Mouse (Mus musculus): Measurements from ENCODE around the gene Reg4. TPM values are rescaled to one million over a fixed set of nuclear protein-coding genes. Genes with fewer than 3 reads are reported as not detected.

The Reg4 gene
- polyA plus RNA-seq (2015; fragmentation: Nextera tagmentation; extraction: Ambion mirVana), result not detected in 2 replicates

DNA sequence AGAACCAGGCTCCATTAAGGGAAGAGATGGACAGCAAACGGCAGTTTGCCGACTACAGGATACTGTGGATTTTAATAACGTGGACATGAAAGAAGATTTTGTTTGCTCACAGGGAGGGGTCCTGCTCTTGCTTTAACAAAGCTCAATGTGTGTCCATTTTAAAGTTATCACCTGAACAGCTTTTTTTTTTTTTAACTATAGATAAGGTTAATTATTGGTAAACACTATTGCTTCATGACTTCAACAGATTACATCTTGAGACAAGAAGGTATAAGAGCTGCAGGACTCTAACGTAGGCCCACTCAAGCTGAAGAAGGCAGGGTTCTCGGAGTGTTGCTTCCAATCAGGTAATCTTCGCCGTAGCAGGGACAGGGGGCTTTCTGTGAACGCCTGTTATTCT lies at the start of gene Reg4:
TSS of gene Reg4 (plus strand) at position 301 of the 400 bp plus-strand sequence.
- no peak within 1 kb of the TSS for H3K9ac ChIP-seq (replicated peaks)
- H3K4me1 ChIP-seq, result peaks cover 3% of the 10 kb centered on the region; the same call in 1 of the 2 replicates
- 91% methylated on average over 8 of the region's 8 CpGs for WGBS
- no peak for ATAC-seq (replicated peaks)
- no peaks in the 10 kb centered on the region for H3K36me3 ChIP-seq
- no peaks in the 10 kb centered on the region for H3K9me3 ChIP-seq
- no peak within 1 kb of the TSS for H3K4me3 ChIP-seq
- H3K27me3 ChIP-seq, result no peaks in the 10 kb centered on the region
- H3K4me2 ChIP-seq (replicated peaks), result no peak within 1 kb of the TSS
- no peak within 1 kb of the TSS for H3K27ac ChIP-seq (replicated peaks)

- Histone ChIP-seq H3K9ac (replicated peaks) (no peak overlapping the region), H3K4me2 (replicated peaks) (no peak overlapping the region), H3K4me3 (no peak overlapping the region), H3K36me3 (no peaks in the 10 kb centered on the region), H3K27me3 (no peaks in the 10 kb centered on the region), H3K27ac (replicated peaks) (0 out of 2 replicates have a peak overlapping the region, but pooled peaks have one; percentile 31), H3K4me1 (no peaks in the 10 kb centered on the region), H3K9me3 (no peaks in the 10 kb centered on the region)
- 60% methylated on average over 4 of the region's 4 CpGs for WGBS
- no peak for ATAC-seq (replicated peaks)
Measured at GRCm38 (mm10) chr3:98178340-98178739, 43.6 kb upstream of the Reg4 start.

DNA sequence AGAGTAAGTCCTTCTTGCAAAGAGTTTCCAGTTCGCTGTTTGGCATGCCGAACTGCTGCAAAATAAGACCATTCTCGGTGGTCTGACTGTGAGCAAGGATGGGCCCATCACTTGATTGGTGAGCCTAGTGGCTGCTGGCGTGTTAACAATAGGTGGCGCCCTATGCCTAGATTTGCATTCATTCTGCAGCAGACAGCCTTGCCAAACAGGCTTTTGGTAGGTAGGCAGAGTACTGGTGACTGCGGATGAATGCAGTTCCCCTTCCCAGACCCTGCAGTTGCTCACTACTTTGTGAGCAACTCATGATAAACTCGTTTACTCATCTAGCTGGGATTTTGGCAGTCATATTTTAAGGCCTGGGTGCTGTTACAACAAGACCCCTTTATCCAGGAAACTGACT lies 41.2 kb upstream of the Reg4 start:
- ATAC-seq (replicated peaks), result peak; percentile 66; the same call in 1 of the 2 replicates
- WGBS, result 23% methylated on average over 7 of the region's 7 CpGs
- 0 out of 2 replicates have a peak, but pooled peaks cover 8% of the 10 kb centered on the region for H3K4me1 ChIP-seq
- no peaks in the 10 kb centered on the region for H3K27me3 ChIP-seq
- no peaks in the 10 kb centered on the region for H3K36me3 ChIP-seq
- H3K27ac ChIP-seq (replicated peaks), result no peak overlapping the region
- H3K9me3 ChIP-seq, result no peaks in the 10 kb centered on the region
- no peak overlapping the region for H3K9ac ChIP-seq (replicated peaks)
- H3K4me3 ChIP-seq, result no peak overlapping the region
- H3K4me2 ChIP-seq (replicated peaks), result no peak overlapping the region

GRCm38 (mm10) chr3:98185163-98185714 lies 36.7 kb upstream of the Reg4 start:
- H3K4me3 ChIP-seq, result no peak overlapping the region
- H3K4me1 ChIP-seq, result 0 out of 2 replicates have a peak, but pooled peaks cover 8% of the 10 kb centered on the region
- H3K9me3 ChIP-seq, result no peaks in the 10 kb centered on the region
- H3K9ac ChIP-seq (replicated peaks), result no peak overlapping the region
- 43% methylated on average over 10 of the region's 10 CpGs for WGBS
- H3K36me3 ChIP-seq, result no peaks in the 10 kb centered on the region
- no peaks in the 10 kb centered on the region for H3K27me3 ChIP-seq
- no peak for ATAC-seq (replicated peaks)
- no peak overlapping the region for H3K4me2 ChIP-seq (replicated peaks)
- no peak overlapping the region for H3K27ac ChIP-seq (replicated peaks)

GRCm38 (mm10) chr3:98187777-98188176 lies 34.2 kb upstream of the Reg4 start:
- H3K4me2 ChIP-seq (replicated peaks), result no peak overlapping the region
- ATAC-seq (replicated peaks), result no peak
- WGBS, result 96% methylated on average over 3 of the region's 3 CpGs
- H3K9ac ChIP-seq (replicated peaks), result no peak overlapping the region
- H3K9me3 ChIP-seq, result no peaks in the 10 kb centered on the region
- no peak overlapping the region for H3K27ac ChIP-seq (replicated peaks)
- H3K36me3 ChIP-seq, result no peaks in the 10 kb centered on the region
- H3K4me1 ChIP-seq, result 0 out of 2 replicates have a peak, but pooled peaks cover 8% of the 10 kb centered on the region
- no peak overlapping the region for H3K4me3 ChIP-seq
- H3K27me3 ChIP-seq, result no peaks in the 10 kb centered on the region

GRCm38 (mm10) chr3:98197711-98198532 lies 24.0 kb upstream of the Reg4 start:
- Histone ChIP-seq H3K27me3 (no peaks in the 10 kb centered on the region), H3K4me3 (no peak overlapping the region), H3K9ac (replicated peaks) (no peak overlapping the region), H3K9me3 (no peaks in the 10 kb centered on the region), H3K4me2 (replicated peaks) (no peak overlapping the region), H3K4me1 (no peaks in the 10 kb centered on the region), H3K27ac (replicated peaks) (no peak overlapping the region), H3K36me3 (no peaks in the 10 kb centered on the region)
- no peak for ATAC-seq (replicated peaks)
- WGBS, result 17% methylated on average over 9 of the region's 9 CpGs

DNA sequence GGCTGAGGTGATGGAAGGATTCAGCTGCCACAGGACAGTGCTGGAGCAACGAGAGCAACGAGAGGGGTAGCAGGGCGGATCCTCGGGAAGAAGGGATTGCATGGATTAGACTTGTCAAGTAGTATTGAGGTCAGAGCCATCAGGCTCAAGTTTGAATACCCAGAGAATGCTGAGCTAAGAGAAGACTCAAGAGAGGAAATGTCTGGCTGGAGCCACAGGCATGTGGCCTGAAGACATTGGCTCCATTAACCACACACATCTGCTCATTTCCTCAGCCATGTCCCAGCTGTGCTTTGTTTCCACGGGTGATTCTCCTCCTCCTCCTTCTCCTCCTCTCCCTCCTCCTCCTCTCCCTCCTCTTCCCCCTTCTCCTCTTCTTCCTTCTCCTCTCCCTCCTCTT lies 22.2 kb upstream of the Reg4 start:
- Histone ChIP-seq H3K4me2 (replicated peaks) (no peak overlapping the region), H3K27me3 (no peaks in the 10 kb centered on the region), H3K36me3 (no peaks in the 10 kb centered on the region), H3K4me1 (no peaks in the 10 kb centered on the region), H3K4me3 (no peak overlapping the region), H3K9me3 (no peaks in the 10 kb centered on the region), H3K27ac (replicated peaks) (no peak overlapping the region), H3K9ac (replicated peaks) (no peak overlapping the region)
- 79% methylated on average over 5 of the region's 5 CpGs for WGBS
- ATAC-seq (replicated peaks), result no peak

DNA sequence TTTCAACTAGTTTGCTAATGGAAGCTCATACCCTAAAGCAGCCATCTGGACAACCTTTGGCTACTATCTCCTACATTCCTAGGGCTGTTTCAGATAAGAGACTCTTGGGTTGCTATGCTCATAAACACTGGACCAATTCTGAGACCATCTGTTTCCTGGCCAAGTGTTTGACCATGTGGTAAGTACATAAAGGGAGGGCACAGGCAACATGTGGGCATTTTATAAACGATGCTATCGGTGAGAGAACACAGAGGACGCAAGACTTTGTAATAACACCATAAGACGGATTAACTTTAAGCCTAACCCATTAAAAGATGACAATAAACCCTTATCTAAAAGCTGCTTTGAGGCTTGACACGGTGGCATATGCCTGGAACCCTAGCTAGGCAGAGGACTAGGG lies 18.7 kb upstream of the Reg4 start:
- Histone ChIP-seq H3K9me3 (no peaks in the 10 kb centered on the region), H3K27ac (replicated peaks) (no peak overlapping the region), H3K4me1 (no peaks in the 10 kb centered on the region), H3K4me3 (no peak overlapping the region), H3K9ac (replicated peaks) (no peak overlapping the region), H3K27me3 (no peaks in the 10 kb centered on the region), H3K36me3 (no peaks in the 10 kb centered on the region), H3K4me2 (replicated peaks) (no peak overlapping the region)
- WGBS, result 80% methylated on average over 5 of the region's 5 CpGs
- no peak for ATAC-seq (replicated peaks)

DNA sequence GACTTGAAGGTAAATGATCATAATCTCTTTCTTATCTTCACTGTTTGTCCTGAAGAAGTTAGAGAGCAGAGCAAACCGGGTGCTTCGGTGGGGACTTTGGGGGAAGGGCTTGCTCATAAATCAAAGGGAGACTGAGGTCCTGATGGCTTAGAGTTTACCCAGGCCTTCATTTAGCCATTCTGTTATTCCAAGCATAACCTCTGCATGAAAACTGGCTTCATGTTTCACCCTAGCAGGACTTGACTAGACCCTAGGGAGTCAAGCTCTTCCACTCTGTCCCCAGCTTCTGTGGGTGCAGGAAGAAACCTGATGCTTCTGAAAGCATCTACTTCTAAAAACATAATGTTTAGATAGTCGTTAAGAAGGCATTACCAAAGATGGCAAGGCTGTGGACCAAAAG lies 15.0 kb upstream of the Reg4 start:
- Histone ChIP-seq H3K27ac (replicated peaks) (no peak overlapping the region), H3K4me1 (peaks cover 16% of the 10 kb centered on the region), H3K27me3 (no peaks in the 10 kb centered on the region), H3K4me2 (replicated peaks) (no peak overlapping the region), H3K9ac (replicated peaks) (no peak overlapping the region), H3K9me3 (no peaks in the 10 kb centered on the region), H3K36me3 (no peaks in the 10 kb centered on the region), H3K4me3 (no peak overlapping the region)
- WGBS, result 79% methylated on average over 3 of the region's 3 CpGs
- no peak for ATAC-seq (replicated peaks)

DNA sequence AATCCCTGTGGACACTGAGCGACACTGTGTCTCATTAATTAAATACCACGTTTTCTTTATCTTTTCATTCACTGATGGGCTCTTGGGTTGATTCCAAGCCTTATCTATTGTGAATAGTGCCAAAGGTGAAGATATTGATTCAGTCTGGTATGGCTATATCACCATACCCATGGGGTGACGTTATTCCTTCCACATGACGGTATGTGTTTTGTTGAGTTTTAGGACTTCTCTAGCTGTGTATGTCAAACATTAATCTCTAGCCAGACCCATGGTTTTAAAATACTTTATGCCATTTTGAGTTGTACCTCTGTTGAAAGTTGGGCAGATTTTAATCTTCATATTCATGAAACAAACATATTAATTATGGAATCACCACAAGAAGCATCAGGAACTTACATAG lies 12.8 kb upstream of the Reg4 start:
- Histone ChIP-seq H3K27me3 (no peaks in the 10 kb centered on the region), H3K4me2 (replicated peaks) (no peak overlapping the region), H3K4me1 (peaks cover 21% of the 10 kb centered on the region), H3K9ac (replicated peaks) (no peak overlapping the region), H3K36me3 (no peaks in the 10 kb centered on the region), H3K27ac (replicated peaks) (no peak overlapping the region), H3K4me3 (no peak overlapping the region), H3K9me3 (no peaks in the 10 kb centered on the region)
- 63% methylated on average over 4 of the region's 4 CpGs for WGBS
- ATAC-seq (replicated peaks), result no peak

DNA sequence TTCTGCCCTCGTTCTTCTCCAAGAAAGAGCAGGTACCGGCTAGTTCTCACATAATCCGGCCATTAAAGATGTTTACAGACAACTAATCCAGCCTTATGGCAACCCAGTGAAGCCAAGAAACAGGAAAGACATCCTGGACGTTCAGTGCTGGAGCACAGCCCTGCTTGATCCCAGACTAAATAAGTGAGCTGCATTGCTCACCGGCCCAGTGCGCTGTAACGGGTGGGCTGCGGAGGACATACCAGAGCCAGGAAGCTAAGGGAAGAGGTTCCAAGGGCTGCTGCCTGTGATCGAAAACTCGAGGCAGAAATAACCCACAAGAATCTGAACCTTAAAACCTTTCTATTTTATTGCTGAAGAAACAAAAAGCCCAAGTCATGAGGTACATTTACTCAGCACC lies 11.1 kb upstream of the Reg4 start:
- Histone ChIP-seq H3K4me1 (peaks cover 21% of the 10 kb centered on the region), H3K9ac (replicated peaks) (no peak overlapping the region), H3K4me3 (no peak overlapping the region), H3K36me3 (no peaks in the 10 kb centered on the region), H3K27me3 (no peaks in the 10 kb centered on the region), H3K9me3 (no peaks in the 10 kb centered on the region), H3K27ac (replicated peaks) (peak overlapping the region; percentile 90), H3K4me2 (replicated peaks) (no peak overlapping the region)
- WGBS, result 54% methylated on average over 10 of the region's 10 CpGs
- ATAC-seq (replicated peaks), result peak; percentile 73; the same call in 1 of the 2 replicates

GRCm38 (mm10) chr3:98211301-98212081 lies 10.5 kb upstream of the Reg4 start:
- H3K9me3 ChIP-seq, result no peaks in the 10 kb centered on the region
- no peaks in the 10 kb centered on the region for H3K27me3 ChIP-seq
- H3K4me1 ChIP-seq, result peaks cover 21% of the 10 kb centered on the region
- peak; percentile 96 for ATAC-seq (replicated peaks)
- no peak overlapping the region for H3K4me3 ChIP-seq
- 0 out of 2 replicates have a peak overlapping the region, but pooled peaks have one; percentile 3 for H3K4me2 ChIP-seq (replicated peaks)
- H3K27ac ChIP-seq (replicated peaks), result peak overlapping the region; percentile 90
- WGBS, result 27% methylated on average over 7 of the region's 7 CpGs
- no peaks in the 10 kb centered on the region for H3K36me3 ChIP-seq
- H3K9ac ChIP-seq (replicated peaks), result no peak overlapping the region
